Mouse (Mus musculus) neural tube, postnatal 0 days (tissue): ENCODE measurements around the gene Ccsap. TPM values are rescaled to one million over a fixed set of nuclear protein-coding genes. Genes with fewer than 3 reads are reported as not detected.

Experiments used
- polyA plus RNA-seq: library from polyadenylated mRNA; unstranded; fragments of >200 nt; fragmentation: Nextera tagmentation; extraction: Ambion mirVana; gene quantifications from 2 replicates; pipeline ENCODE4 v1.2.1, GENCODE M21; 2015

The Ccsap gene
- 6.2 and 6.3 TPM in 2 replicates for polyA plus RNA-seq

DNA sequence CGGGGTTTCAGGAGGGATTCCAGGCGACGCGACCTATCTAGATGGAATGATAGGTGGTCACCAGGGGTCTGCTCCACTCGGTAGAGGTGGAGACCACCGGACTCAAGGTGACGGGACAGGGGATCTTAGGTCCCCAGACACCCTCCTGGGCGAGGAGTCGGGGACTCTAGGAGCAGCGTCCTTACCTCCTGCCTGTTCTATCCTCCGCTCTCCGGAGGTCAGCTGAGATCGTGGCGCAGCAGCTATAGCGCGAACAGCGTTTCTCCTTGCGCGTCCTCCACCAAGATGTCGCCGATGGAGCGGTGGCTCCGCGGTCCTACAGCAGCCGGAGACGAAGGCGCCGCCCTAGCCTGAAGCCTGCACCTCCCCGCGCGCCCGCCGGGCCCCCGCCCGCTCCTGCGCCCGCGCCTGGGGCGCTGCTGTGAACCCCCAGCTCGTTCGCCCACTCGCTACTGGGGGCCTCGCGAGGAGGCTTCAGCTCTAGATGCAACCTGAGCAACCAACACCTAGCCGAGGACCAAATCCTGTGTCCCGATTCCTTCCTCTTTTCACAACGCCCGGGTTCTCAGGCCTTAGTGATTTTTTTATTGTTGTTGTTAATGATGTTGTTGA, at the start of gene Ccsap:
Gene Ccsap, minus strand, starts transcription at position 562 of the 612 bp plus-strand sequence.

DNA sequence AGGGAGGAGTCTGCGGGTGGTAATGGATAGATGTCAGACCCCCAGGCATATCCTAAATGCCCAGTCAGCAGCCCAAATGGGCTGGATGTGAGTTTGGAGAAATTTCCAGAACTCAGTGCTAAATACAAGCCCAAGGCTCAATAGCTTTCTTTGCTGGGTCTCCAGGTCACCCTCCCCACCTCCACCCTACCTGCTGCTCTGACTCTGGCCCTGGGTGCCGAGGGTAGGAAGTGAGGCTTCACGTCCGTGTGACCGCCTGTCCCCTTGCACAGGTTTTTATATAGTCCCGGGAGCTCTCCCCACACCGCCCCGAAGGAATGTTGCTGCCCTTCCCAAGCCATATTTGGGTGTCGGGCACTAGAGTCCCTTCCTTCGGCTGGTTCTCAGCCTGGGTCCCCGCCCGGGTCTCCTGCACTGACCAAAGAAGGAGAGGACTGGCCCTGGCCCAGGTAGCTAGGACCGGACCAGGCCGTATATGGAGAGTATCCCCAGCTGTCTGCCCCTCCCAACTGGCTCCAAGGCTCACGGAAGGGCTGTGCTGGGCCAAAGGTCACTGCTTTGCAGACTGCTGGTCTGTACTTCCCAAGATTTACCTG, 34.6 kb upstream of the Ccsap start, which contains the start of gene Acta1:
Gene Acta1, minus strand, starts transcription at position 250 of the 596 bp plus-strand sequence.

DNA sequence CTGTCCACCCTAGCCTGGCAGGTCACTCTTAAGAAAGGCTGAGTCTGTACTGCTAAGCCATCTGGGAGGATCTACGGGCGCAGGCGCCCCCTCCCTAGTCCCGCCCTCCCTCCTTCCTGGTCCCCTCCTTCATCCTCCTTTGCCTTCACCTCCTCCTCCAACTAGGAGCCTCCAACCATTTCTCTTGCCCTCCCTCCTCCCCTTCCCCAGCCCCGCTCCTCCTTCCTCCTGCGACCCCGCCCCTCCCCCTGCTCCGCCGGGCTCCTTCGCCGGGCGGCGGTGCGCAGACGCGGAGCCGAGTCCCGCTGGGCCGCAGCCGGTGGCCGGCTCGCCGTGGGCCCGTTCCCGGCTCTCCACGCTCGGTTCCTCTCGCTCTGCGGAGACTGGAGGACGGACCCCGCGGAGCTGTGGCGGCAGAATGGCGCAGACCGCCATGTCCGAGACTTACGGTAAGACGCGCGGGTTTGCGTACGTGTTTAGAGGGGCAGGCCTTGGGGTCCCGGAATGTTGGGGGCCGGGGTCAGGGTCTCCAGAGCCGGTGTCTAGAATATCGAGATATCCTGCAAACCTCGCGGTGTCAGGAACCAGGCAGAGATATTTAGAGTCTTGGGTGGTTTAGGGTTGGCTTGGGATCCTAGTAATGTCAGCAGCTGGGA, 54.2 kb downstream of the Ccsap start, which contains the start of gene Rab4a:
Gene Rab4a, plus strand, starts transcription at position 268 of the 656 bp plus-strand sequence.

Other genes starting within 250 kb of the Ccsap start
- gene Rhou, start 206.3 kb downstream of the Ccsap start, polyA plus RNA-seq = 10.8 and 13.0 TPM in 2 replicates
- gene Rab4a, start 54.2 kb downstream of the Ccsap start, polyA plus RNA-seq = 107 and 111 TPM in 2 replicates
- gene Acta1, start 34.5 kb upstream of the Ccsap start, polyA plus RNA-seq = 41.3 and 41.8 TPM in 2 replicates
- 15.2 and 15.4 TPM in 2 replicates for gene Nup133, start 89.1 kb upstream of the Ccsap start, polyA plus RNA-seq
- 16.8 and 17.6 TPM in 2 replicates for gene Abcb10, start 122.9 kb upstream of the Ccsap start, polyA plus RNA-seq
- 15.6 and 16.2 TPM in 2 replicates for gene Taf5l, start 161.2 kb upstream of the Ccsap start, polyA plus RNA-seq
- gene Urb2, start 161.3 kb upstream of the Ccsap start, polyA plus RNA-seq = 1.5 and 2.1 TPM in 2 replicates